Mouse (Mus musculus): ENCODE results near the gene Zfp956.
"Not testable (repeated sequence)": the region's sequence is repeated elsewhere in the genome, so short reads cannot be mapped to it uniquely, and the experiment has no call there.

The Zfp956 gene

GRCm38 (mm10) chr6:47968166-47968565 is 15.0 kb downstream of the Zfp956 start:
- not testable (repeated sequence) for DNase-seq (ENCODE audit: low read depth, low spot score)

GRCm38 (mm10) chr6:47974599-47974998 is 21.4 kb downstream of the Zfp956 start:
- no peak for DNase-seq (ENCODE audit: low read depth, low spot score)

GRCm38 (mm10) chr6:47978897-47979368 is 25.7 kb downstream of the Zfp956 start:
- DNase-seq (ENCODE audit: low read depth, low spot score): peak; percentile 37

- no peak for DNase-seq (ENCODE audit: low read depth, low spot score)
These were observed 30.7 kb downstream of the Zfp956 start for GRCm38 (mm10) chr6:47983936-47984335.

- DNase-seq (ENCODE audit: low read depth, low spot score): no peak
These were observed 42.5 kb downstream of the Zfp956 start for GRCm38 (mm10) chr6:47995661-47996060.

GRCm38 (mm10) chr6:48010727-48011126 is 57.5 kb downstream of the Zfp956 start:
- DNase-seq (ENCODE audit: low read depth, low spot score): no peak
